Mouse (Mus musculus): Measurements from ENCODE around the gene Mff. TPM values are rescaled to one million over a fixed set of nuclear protein-coding genes. Genes with fewer than 3 reads are reported as not detected.

Mff gene
- polyA plus RNA-seq, 1 experiment from 2014 or later: 198 TPM

GRCm38 (mm10) chr1:82795211-82795610 lies 70.5 kb downstream of the Mff start:
- H3K9ac ChIP-seq: no peak overlapping the region
- H3K36me3 ChIP-seq: no peaks in the 10 kb centered on the region
- H3K27ac ChIP-seq: 0 out of 2 replicates have a peak overlapping the region, but pooled peaks have one; percentile 2
- no peaks in the 10 kb centered on the region for H3K9me3 ChIP-seq (replicated peaks)
- no peak overlapping the region for H3K4me2 ChIP-seq
- H3K4me3 ChIP-seq (replicated peaks): no peak overlapping the region
- WGBS (ENCODE audit: insufficient replicate concordance): 77% methylated on average over 2 of the region's 2 CpGs
- peaks cover 41% of the 10 kb centered on the region for H3K4me1 ChIP-seq (replicated peaks)
- H3K27me3 ChIP-seq: no peaks in the 10 kb centered on the region
- DNase-seq: no peak
- no peak for ATAC-seq (ENCODE audit: low read depth)

GRCm38 (mm10) chr1:82795702-82796443 lies 71.2 kb downstream of the Mff start:
- ATAC-seq (ENCODE audit: low read depth) (peak; percentile 47; the same call in 1 of the 2 replicates), DNase-seq (no peak)
- H3K27ac ChIP-seq: peak overlapping the region; percentile 37
- no peak overlapping the region for H3K9ac ChIP-seq
- WGBS (ENCODE audit: insufficient replicate concordance): 31% methylated on average over 18 of the region's 18 CpGs
- H3K4me1 ChIP-seq (replicated peaks): peaks cover 41% of the 10 kb centered on the region
- H3K4me2 ChIP-seq: no peak overlapping the region
- H3K4me3 ChIP-seq (replicated peaks): no peak overlapping the region
- H3K36me3 ChIP-seq: no peaks in the 10 kb centered on the region
- H3K27me3 ChIP-seq: no peaks in the 10 kb centered on the region
- no peaks in the 10 kb centered on the region for H3K9me3 ChIP-seq (replicated peaks)

GRCm38 (mm10) chr1:82797088-82797487 lies 72.4 kb downstream of the Mff start:
- Histone ChIP-seq H3K4me1 (replicated peaks) (peaks cover 39% of the 10 kb centered on the region), H3K9me3 (replicated peaks) (no peaks in the 10 kb centered on the region), H3K4me3 (replicated peaks) (no peak overlapping the region), H3K36me3 (no peaks in the 10 kb centered on the region), H3K9ac (no peak overlapping the region), H3K27ac (peak overlapping the region; percentile 29; the same call in 1 of the 2 replicates), H3K4me2 (no peak overlapping the region), H3K27me3 (peaks cover 4% of the 10 kb centered on the region; the same call in 1 of the 2 replicates)
- ATAC-seq (ENCODE audit: low read depth) (peak; percentile 71), DNase-seq (no peak)
- 60% methylated on average over 4 of the region's 4 CpGs for WGBS (ENCODE audit: insufficient replicate concordance)

- Histone ChIP-seq H3K4me3 (replicated peaks) (no peak overlapping the region), H3K27ac (no peak overlapping the region), H3K4me2 (no peak overlapping the region), H3K9ac (no peak overlapping the region), H3K27me3 (peaks cover 4% of the 10 kb centered on the region; the same call in 1 of the 2 replicates), H3K4me1 (replicated peaks) (peaks cover 34% of the 10 kb centered on the region), H3K9me3 (replicated peaks) (no peaks in the 10 kb centered on the region), H3K36me3 (no peaks in the 10 kb centered on the region)
- WGBS (ENCODE audit: insufficient replicate concordance): 38% methylated on average over 5 of the region's 5 CpGs
- no peak for ATAC-seq (ENCODE audit: low read depth)
- no peak for DNase-seq
These were observed 73.6 kb downstream of the Mff start for GRCm38 (mm10) chr1:82798304-82798703.

- peaks cover 4% of the 10 kb centered on the region; the same call in 1 of the 2 replicates for H3K27me3 ChIP-seq
- H3K36me3 ChIP-seq: no peaks in the 10 kb centered on the region
- peaks cover 35% of the 10 kb centered on the region for H3K4me1 ChIP-seq (replicated peaks)
- H3K4me3 ChIP-seq (replicated peaks): no peak overlapping the region
- no peak overlapping the region for H3K27ac ChIP-seq
- 65% methylated on average over 4 of the region's 4 CpGs for WGBS (ENCODE audit: insufficient replicate concordance)
- H3K9me3 ChIP-seq (replicated peaks): no peaks in the 10 kb centered on the region
- no peak overlapping the region for H3K9ac ChIP-seq
- no peak overlapping the region for H3K4me2 ChIP-seq
- DNase-seq (no peak), ATAC-seq (ENCODE audit: low read depth) (no peak)
These were observed 74.2 kb downstream of the Mff start for GRCm38 (mm10) chr1:82798922-82799321.

DNA sequence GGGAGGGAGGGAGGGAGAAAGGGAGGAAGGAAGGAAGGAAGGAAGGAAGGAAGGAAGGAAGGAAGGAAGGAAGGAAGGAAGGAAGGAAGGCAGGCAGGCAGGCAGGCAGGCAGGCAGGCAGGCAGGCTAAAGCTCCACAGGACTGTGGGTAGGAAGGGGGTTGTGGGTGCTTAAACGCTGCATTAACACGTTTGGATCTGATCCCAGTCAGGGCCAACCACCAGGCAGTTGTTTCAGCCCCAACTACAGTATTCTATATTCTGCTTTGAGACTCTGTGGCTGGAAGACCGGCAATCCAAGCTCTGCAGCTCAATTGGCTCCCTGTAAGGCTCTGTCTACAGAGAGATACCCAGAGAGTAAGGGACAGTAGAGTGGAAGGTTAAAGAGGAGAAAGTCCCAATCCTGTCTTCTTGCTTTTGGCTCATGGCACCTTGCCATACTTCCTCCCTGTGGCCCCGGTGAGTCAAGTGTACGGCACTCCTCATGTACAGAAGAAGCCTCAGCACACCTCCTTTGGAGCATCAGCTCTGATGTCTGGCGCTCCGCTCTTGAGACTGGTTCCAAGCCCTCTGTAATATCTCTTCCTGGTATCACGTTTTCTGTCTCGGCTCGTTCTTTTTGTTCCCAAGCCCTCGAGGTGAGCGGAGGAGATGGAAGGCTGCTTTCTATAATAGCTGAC lies 76.6 kb downstream of the Mff start:
- H3K27me3 ChIP-seq: peaks cover 4% of the 10 kb centered on the region; the same call in 1 of the 2 replicates
- no peak overlapping the region for H3K9ac ChIP-seq
- no peaks in the 10 kb centered on the region for H3K9me3 ChIP-seq (replicated peaks)
- H3K4me3 ChIP-seq (replicated peaks): no peak overlapping the region
- no peaks in the 10 kb centered on the region for H3K36me3 ChIP-seq
- no peak for DNase-seq
- 66% methylated on average over 12 of the region's 12 CpGs for WGBS (ENCODE audit: insufficient replicate concordance)
- no peak overlapping the region for H3K27ac ChIP-seq
- ATAC-seq (ENCODE audit: low read depth): no peak
- no peak overlapping the region for H3K4me2 ChIP-seq
- peaks cover 30% of the 10 kb centered on the region for H3K4me1 ChIP-seq (replicated peaks)

Other genes starting within 250 kb of the Mff start
- gene Col4a4, start 138.0 kb upstream of the Mff start, polyA plus RNA-seq (2015; fragmentation: Nextera tagmentation; extraction: Ambion mirVana): 0.03 TPM in 2 replicates
- 0.09 and 0.14 TPM in 2 replicates for gene Col4a3, start 138.0 kb upstream of the Mff start, polyA plus RNA-seq (2015; fragmentation: Nextera tagmentation; extraction: Ambion mirVana)
- 0.25 TPM in 1 of 2 replicates, not detected in the other for gene Tm4sf20, start 43.6 kb downstream of the Mff start, polyA plus RNA-seq (2015; fragmentation: Nextera tagmentation; extraction: Ambion mirVana)
- not detected in 2 replicates for gene Gm47791, start 46.4 kb downstream of the Mff start, polyA plus RNA-seq (2015; fragmentation: Nextera tagmentation; extraction: Ambion mirVana)
- gene Agfg1, start 114.6 kb downstream of the Mff start, polyA plus RNA-seq (2015; fragmentation: Nextera tagmentation; extraction: Ambion mirVana): 47.2 and 53.9 TPM in 2 replicates
- 0.16 and 0.19 TPM in 2 replicates for gene A030005L19Rik, start 188.4 kb downstream of the Mff start, polyA plus RNA-seq (2015; fragmentation: Nextera tagmentation; extraction: Ambion mirVana)
- not detected in 2 replicates for gene A030014E15Rik, start 200.0 kb downstream of the Mff start, polyA plus RNA-seq (2015; fragmentation: Nextera tagmentation; extraction: Ambion mirVana)
- gene Gm6217, start 206.5 kb downstream of the Mff start, polyA plus RNA-seq (2015; fragmentation: Nextera tagmentation; extraction: Ambion mirVana): not detected in 2 replicates
- gene A030003K21Rik, start 218.5 kb downstream of the Mff start, polyA plus RNA-seq (2015; fragmentation: Nextera tagmentation; extraction: Ambion mirVana): not detected in 2 replicates
- not detected in 2 replicates for gene Gm7544, start 231.1 kb downstream of the Mff start, polyA plus RNA-seq (2015; fragmentation: Nextera tagmentation; extraction: Ambion mirVana)
- gene Gm47955, start 235.4 kb downstream of the Mff start, polyA plus RNA-seq (2015; fragmentation: Nextera tagmentation; extraction: Ambion mirVana): not detected in 2 replicates